Mouse (Mus musculus) testis, adult 2 months (tissue): ENCODE measurements around the gene Lrmda.

Source experiments
- CTCF ChIP-seq: fragments of 200-500 bp; IDR thresholded peaks from 2 replicates; pipeline ENCODE4 v1.5.1; 2012; ENCODE audit warnings: low read depth, mild to moderate bottlenecking, inconsistent platforms, low read length, moderate library complexity; ENCODE audit not compliant: control insufficient read depth, insufficient read depth, insufficient replicate concordance
- POLR2A ChIP-seq: fragments of 200-500 bp; IDR thresholded peaks from 2 replicates; pipeline ENCODE4 v1.6.1; 2012; ENCODE audit warnings: low read depth, mild to moderate bottlenecking, inconsistent platforms, low read length, moderate library complexity; ENCODE audit not compliant: control insufficient read depth

DNA sequence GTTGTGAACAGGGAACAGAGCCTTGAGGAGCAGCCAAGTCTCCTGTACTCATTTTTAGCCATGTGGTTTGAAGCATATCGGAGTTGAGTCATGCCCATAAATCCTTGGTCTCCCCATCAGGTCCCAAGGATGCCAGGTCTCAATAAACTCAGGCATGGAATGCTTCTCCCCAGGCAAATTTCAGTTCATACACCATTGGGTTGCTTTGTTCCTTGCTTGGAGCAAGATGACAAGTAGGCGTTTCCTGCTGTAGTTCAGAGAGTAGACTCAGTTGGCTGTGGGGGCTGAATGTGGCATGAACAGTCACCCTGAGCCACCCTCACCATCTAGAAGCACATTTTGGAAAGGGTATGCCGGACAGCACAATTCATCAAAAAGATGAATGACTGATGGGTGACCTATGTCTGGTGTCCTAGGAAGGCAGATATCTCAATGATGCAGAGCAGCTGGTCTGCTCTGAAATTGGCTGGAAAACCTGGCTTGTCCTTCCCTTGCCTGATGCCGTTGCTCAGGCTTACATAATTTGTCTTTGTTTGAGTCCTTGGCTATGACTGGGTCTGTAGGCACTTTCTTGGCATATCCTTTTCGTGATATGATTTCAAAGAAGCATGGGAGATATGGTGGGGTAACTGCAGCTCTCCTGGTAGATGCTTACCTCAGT is 425.8 kb downstream of the Lrmda start:
- TF ChIP-seq POLR2A, result no peak
- TF ChIP-seq CTCF, result no peak
